In the genomic region with DNA sequence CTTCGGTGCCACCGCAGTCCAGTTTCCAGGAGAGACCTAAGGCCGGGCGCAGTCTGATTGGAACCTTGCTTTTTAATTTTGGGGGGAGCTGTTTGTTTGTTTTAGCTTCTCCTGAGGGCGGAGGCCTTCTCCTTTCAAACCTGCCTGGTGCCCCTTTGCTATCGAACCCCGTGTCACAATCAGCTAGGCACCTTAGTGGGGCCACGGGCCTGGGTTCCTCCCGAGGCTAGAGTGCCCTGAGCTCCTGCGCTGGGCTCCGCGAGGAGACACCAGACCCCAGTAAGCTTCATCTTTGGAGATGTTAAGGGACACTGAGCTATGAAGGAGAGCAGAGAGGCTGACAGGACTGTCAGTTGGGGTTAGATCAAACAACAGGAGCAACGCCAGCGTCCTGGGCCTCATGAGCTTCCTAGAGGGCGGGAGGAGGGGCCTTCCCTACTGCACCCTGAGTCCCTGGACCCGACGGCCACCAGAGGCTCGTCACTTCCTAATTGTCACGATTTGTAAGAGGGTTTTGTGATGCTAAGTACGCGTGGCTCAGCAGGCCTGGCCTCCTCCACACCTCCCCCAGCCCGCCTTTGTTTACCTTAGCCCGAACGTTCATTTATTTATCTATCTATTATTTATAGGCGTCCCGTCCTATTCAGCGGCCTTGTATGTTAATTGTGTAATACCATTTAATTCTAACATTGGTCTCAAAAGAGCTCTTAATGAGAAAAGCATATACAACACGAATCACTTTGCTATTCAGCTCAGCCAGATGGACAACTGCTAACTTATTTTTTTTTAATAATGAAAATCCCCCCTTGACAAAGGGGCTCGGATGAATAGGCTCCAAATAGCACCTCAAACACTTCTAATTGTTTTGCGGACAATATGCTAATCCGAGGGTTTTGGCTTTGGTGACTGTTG, we compare ENCODE assay signal across 12 mouse cellular contexts. TPM values are rescaled to one million over a fixed set of nuclear protein-coding genes. Genes with fewer than 3 reads are reported as not detected.
A peak's percentile ranks its signal among the peaks of the same experiment; 100 is the strongest.
DNase-seq lines count a peak whose midpoint lies in the region; ATAC-seq lines count a peak whose summit lies in the region.
"Had no signal": no experiment of that assay in that cellular context is flagged by ENCODE, and none has a peak within 500 bp of the region (broad histone marks: within the 10 kb centered on the region; RNA-seq: fewer than 3 reads in every experiment).

No protein-coding gene starts in this region.

- no peaks in the 10 kb centered on the region for H3K36me3 ChIP-seq in liver, embryonic 11.5 days (ENCODE audit: control insufficient read depth, insufficient read depth, low read length)
- H3K36me3 ChIP-seq in liver, embryonic 12.5 days: no peaks in the 10 kb centered on the region
- no peaks in the 10 kb centered on the region for H3K36me3 ChIP-seq in forebrain, embryonic 13.5 days (ENCODE audit: poor library complexity, severe bottlenecking)
- H3K36me3 ChIP-seq in midbrain, embryonic 10.5 days: no peaks in the 10 kb centered on the region
- H3K36me3 ChIP-seq: limb, embryonic 15.5 days had no signal

- H3K4me1 ChIP-seq in liver, embryonic 11.5 days (replicated peaks; ENCODE audit: control insufficient read depth, insufficient read depth, low read length): peaks cover 3% of the 10 kb centered on the region
- H3K4me1 ChIP-seq in liver, embryonic 12.5 days: no peaks in the 10 kb centered on the region
- peaks cover 70% of the 10 kb centered on the region for H3K4me1 ChIP-seq in forebrain, embryonic 13.5 days
- H3K4me1 ChIP-seq in midbrain, embryonic 10.5 days: peaks cover 81% of the 10 kb centered on the region

- H3K9ac ChIP-seq in liver, embryonic 11.5 days (ENCODE audit: low read depth, low read length): no peak overlapping the region
- H3K9ac ChIP-seq in liver, embryonic 12.5 days: no peak overlapping the region
- no peak overlapping the region for H3K9ac ChIP-seq in forebrain, embryonic 13.5 days
- H3K9ac ChIP-seq: limb, embryonic 15.5 days had no signal

- no peak overlapping the region for H3K27ac ChIP-seq in liver, embryonic 11.5 days (ENCODE audit: low read depth, low read length)
- no peak overlapping the region for H3K27ac ChIP-seq in liver, embryonic 12.5 days
- H3K27ac ChIP-seq in forebrain, embryonic 13.5 days: no peak overlapping the region
- peak overlapping the region; percentile 68 for H3K27ac ChIP-seq in midbrain, embryonic 10.5 days (replicated peaks)
- H3K27ac ChIP-seq: limb, embryonic 15.5 days had no signal

- no peak overlapping the region for H3K4me3 ChIP-seq in liver, embryonic 11.5 days (ENCODE audit: low read depth, low read length)
- no peak overlapping the region for H3K4me3 ChIP-seq in liver, embryonic 12.5 days
- peak overlapping the region; percentile 17; the same call in 1 of the 2 replicates for H3K4me3 ChIP-seq in forebrain, embryonic 13.5 days
- peak overlapping the region; percentile 45 for H3K4me3 ChIP-seq in midbrain, embryonic 10.5 days

- peak; percentile 34 for DNase-seq in liver, embryonic 11.5 days (ENCODE audit: low spot score)
- DNase-seq in midbrain, embryonic 10.5 days (ENCODE audit: low spot score): peak; percentile 77
- DNase-seq in retina, postnatal 1 day: peak; percentile 64
- no peak for DNase-seq in kidney, postnatal 14 days
- no peak for DNase-seq in urinary bladder, postnatal 14 days (ENCODE audit: low spot score)
- DNase-seq in gastrocnemius, postnatal 25 days: no peak
- DNase-seq: cerebellum, postnatal 36 days; kidney, adult 9 months; lung, postnatal 4 days had no signal

- no peaks in the 10 kb centered on the region for H3K9me3 ChIP-seq in liver, embryonic 11.5 days (ENCODE audit: control insufficient read depth, low read length)
- H3K9me3 ChIP-seq in liver, embryonic 12.5 days (replicated peaks): no peaks in the 10 kb centered on the region
- no peaks in the 10 kb centered on the region for H3K9me3 ChIP-seq in forebrain, embryonic 13.5 days (replicated peaks)
- H3K9me3 ChIP-seq in midbrain, embryonic 10.5 days (replicated peaks): no peaks in the 10 kb centered on the region
- H3K9me3 ChIP-seq: limb, embryonic 15.5 days had no signal

- WGBS in liver, embryonic 11.5 days: 2% methylated on average over 31 of the region's 31 CpGs
- WGBS in liver, embryonic 12.5 days (ENCODE audit: insufficient replicate concordance): 4% methylated on average over 31 of the region's 31 CpGs
- 2% methylated on average over 31 of the region's 31 CpGs for WGBS in forebrain, embryonic 13.5 days
- under 1% methylated on average over 31 of the region's 31 CpGs for WGBS in midbrain, embryonic 10.5 days

- no peak for ATAC-seq in liver, embryonic 11.5 days (replicated peaks; ENCODE audit: low FRiP score)
- ATAC-seq in liver, embryonic 12.5 days: no peak
- peak; percentile 30 for ATAC-seq in forebrain, embryonic 13.5 days

- no peak overlapping the region for H3K4me2 ChIP-seq in liver, embryonic 11.5 days
- no peak overlapping the region for H3K4me2 ChIP-seq in liver, embryonic 12.5 days
- H3K4me2 ChIP-seq in forebrain, embryonic 13.5 days: peak overlapping the region; percentile 34

- H3K27me3 ChIP-seq in liver, embryonic 11.5 days (replicated peaks; ENCODE audit: control insufficient read depth, insufficient read depth, low read length): peaks cover 97% of the 10 kb centered on the region
- peaks cover 100% of the 10 kb centered on the region for H3K27me3 ChIP-seq in liver, embryonic 12.5 days (replicated peaks)
- peaks cover 98% of the 10 kb centered on the region for H3K27me3 ChIP-seq in forebrain, embryonic 13.5 days
- peaks cover 100% of the 10 kb centered on the region for H3K27me3 ChIP-seq in midbrain, embryonic 10.5 days (ENCODE audit: low read depth, poor library complexity, severe bottlenecking)

RNA-seq across cellular contexts. Expression of a gene that starts 3.5 kb away (rescaled TPM):
- polyA plus RNA-seq in liver, embryonic 11.5 days (2014; fragmentation: Nextera tagmentation; extraction: Ambion mirVana): 0.19 TPM in 1 of 2 replicates, not detected in the other
- not detected in 2 replicates for polyA plus RNA-seq in liver, embryonic 12.5 days (2016; fragmentation: Nextera tagmentation; extraction: Ambion mirVana)
- 4.2 and 8.1 TPM in 2 replicates for polyA plus RNA-seq in forebrain, embryonic 13.5 days (2015; fragmentation: Nextera tagmentation; extraction: Ambion mirVana)
- polyA plus RNA-seq in midbrain, embryonic 10.5 days (2016; fragmentation: Nextera tagmentation; extraction: Ambion mirVana): 1.3 and 10.0 TPM in 2 replicates
- total RNA-seq in gastrocnemius, postnatal 25 days (2021): not detected
- polyA plus RNA-seq: limb, embryonic 15.5 days had no signal

Comparison
In these comparisons a context has a peak if more than half of its experiments do, and no peak if none do; other contexts are left out.
1. DNase-seq: peak in liver, embryonic 11.5 days (single experiment), midbrain, embryonic 10.5 days (single experiment) and retina, postnatal 1 day (single experiment); none in kidney, postnatal 14 days (single experiment), urinary bladder, postnatal 14 days (single experiment) and gastrocnemius, postnatal 25 days (single experiment).
2. H3K4me3 ChIP-seq: peak in forebrain, embryonic 13.5 days (single experiment) and midbrain, embryonic 10.5 days (single experiment); none in liver, embryonic 11.5 days (single experiment) and liver, embryonic 12.5 days (single experiment).